Mouse (Mus musculus) lung, adult 18-20 months (tissue): ENCODE data around the gene Rabac1.

ENCODE experiments used
- DNase-seq, 2 experiments: peaks; one replicate each; pipeline ENCODE4 v3.0.0; 2022; ENCODE audit warnings: mixed read lengths in 2 of 2

The Rabac1 gene

DNA sequence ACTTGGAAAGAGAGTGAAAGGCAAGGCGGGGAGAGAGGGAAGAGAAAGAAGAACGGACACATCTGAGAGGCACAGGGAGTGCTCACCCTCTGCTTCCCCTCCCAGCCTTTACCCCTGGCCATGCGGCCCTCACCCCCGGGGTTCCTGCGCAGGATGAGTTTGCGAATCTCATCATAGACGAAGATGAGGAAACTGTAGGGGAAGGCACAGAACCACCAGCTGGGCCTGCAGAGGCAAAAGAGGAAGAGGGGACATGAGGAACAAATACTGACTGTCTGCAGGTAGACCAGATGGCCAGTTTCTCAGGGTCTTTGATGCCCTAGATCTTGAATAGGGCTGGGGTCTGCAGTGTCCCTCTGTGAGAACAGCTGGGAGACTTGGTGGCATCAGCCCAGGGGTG is 6.2 kb upstream of the Rabac1 start:
- no peak for DNase-seq

GRCm38 (mm10) chr7:24974893-24975595 is 2.5 kb upstream of the Rabac1 start:
- peak in 1 of 2 experiments; percentile 12 for DNase-seq

DNA sequence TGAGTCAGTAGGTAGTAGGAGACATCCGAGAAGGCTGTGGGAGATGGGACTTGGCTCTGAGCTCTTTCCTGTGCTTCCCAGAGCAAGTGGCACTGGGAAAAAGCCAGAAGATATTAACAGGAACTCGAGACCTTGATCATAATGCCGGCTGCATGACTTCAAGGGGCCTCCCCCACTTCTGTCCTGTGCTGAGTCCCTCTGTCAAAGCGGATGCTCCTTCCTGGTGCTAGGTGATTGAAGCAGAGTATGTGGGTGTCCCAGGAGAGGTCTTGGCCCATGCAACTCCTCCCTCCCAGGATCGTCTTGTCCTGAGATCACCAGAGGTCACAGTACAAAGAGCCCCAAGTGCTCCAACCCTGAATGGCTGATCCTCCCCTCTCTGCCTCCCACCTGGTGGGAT is 1.3 kb upstream of the Rabac1 start:
- DNase-seq: no peak

- no peak for DNase-seq
Observed at GRCm38 (mm10) chr7:24973208-24973607, 654 bp upstream of the Rabac1 start.

DNA sequence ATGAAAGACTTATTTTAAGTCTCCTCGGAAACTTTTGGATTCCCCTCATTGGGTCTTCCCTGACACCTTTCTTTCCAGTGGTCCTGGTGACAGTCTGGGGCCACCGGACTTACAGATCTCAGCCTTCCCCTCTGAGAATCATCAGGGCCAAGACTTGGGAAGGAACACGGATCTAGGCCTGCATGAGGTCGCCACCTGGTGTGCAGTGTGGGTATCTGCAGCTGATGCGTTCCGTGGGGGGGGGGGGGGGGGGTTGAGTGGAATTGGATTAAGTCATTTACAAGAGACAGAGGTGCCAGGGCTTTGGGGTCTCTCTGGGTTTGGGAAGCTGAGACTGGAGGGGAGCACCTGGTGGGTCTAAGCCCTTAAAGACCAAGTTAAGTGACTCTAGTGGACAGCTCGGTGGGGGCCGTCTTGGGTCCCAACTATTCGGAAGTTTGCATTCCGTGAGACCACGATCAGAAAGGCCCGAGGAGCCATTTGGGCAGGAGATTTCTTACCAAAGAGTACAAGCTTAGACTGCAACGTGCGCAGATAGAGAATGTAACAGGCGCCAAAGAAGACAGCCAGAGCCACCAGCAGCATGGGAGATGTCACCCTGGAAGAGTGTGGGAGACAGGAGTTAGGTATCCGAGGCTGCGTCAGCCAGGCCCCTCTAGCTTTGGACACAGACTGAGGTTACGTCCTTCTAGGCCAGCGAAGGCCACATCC is 1.1 kb downstream of the Rabac1 start:
- DNase-seq: peak; percentile 27 to 32

DNA sequence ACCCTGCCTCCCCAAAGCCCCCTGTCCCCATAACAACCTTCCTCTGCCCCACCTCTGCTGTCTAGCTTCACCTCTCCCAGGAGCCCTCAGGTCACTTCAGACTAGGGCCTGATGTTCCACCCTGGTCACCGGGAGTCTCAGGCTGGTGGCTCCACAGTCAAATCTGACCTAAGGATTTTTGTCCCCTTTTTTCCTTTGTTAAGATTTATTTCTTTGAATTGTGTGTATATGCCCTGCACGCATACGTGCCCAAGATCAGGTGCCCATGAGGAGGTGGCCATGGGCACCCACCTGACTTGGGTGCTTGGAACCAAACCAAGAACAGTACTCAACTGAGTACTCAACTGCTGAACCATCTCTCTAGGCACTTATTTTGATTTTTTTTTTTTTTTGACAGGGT is 2.2 kb downstream of the Rabac1 start:
- DNase-seq: no peak

DNA sequence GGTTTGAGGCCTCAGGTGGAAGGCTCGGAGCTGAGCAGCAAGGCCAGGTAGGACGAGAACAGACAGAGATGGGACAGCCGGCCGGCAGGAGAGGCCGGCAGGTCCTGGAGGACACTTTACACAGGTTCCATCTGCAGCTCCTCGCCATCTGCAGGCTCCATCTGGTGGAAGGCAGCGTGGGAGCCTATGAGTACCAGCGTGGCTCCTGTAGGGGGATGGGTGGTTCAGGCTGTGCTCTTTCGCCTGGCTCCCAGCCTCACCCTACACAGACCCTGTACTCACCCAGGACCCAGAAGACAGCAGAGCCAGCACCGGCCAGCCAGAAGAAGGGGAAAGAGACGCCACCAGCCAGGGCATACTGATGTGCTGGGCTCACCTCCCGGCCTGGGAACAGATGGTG is 2.7 kb downstream of the Rabac1 start:
- no peak for DNase-seq

DNA sequence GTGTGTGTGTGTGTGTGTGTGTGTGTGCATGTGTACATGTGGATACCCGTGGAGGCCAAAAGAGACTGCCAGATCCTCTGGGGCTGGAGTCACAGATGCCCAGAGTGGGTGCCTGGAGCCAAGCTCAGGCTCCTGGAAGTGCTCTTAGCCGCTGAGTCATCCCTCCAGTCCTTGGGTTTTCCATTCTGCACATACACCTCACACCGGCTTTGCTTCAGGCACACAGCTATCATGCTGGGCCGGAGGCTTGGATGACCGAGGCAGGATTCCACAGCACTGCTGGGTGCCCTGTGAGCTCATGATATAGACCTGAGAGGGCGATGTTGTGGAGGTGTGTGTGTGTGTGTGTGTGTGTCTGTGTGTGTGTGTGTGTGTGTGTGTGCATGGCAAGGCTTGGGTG is 4.1 kb downstream of the Rabac1 start:
- no peak for DNase-seq

DNA sequence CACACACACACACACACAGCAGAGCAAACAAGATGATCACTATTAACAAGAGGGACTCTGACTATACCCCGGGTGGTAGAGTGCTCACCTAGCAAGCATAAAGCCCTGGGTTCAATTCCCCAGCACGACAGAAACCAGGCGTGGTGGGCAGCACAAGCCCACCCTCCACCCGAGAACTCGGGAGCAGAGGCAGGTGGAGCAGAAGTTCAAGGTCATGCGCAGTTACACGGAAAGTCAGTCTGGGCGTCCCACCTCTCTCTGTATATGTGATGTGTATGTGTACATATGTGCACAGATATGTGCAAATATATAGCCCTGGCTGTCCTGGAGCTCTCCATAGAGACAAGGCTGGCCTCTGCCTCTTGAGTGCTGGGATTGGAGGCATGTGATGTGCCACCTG is 4.6 kb downstream of the Rabac1 start:
- DNase-seq: no peak

GRCm38 (mm10) chr7:24964897-24965535 is 7.5 kb downstream of the Rabac1 start:
- DNase-seq: peak; percentile 77 to 79

- no peak for DNase-seq
Observed at GRCm38 (mm10) chr7:24964288-24964687, 8.3 kb downstream of the Rabac1 start.

GRCm38 (mm10) chr7:24955226-24955625 is 17.3 kb downstream of the Rabac1 start:
- DNase-seq: no peak

DNA sequence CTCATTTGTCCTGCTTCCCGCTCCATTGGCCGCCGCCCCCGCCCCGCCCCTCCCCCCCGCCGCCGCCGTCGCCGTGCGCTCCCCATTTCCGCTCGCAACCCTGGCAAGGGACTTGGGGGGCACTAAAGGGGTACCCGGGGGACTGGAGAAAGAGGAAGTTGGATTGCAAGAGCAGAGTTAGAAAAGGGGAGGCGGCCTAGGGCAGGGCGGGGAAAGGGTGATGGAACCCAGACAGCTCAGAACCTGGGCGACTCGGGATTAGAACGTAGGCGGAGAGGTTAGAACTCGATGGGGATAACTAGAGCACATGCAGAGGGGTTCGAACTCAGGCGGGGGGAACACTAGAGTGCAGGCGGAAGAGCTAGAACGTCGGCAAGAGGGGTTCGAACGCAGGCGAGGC is 18.1 kb downstream of the Rabac1 start:
- no peak for DNase-seq

- no peak for DNase-seq
Observed at GRCm38 (mm10) chr7:24953966-24954365, 18.6 kb downstream of the Rabac1 start.

- peak; percentile 59 to 66 for DNase-seq
Observed at GRCm38 (mm10) chr7:24949958-24950623, 22.5 kb downstream of the Rabac1 start.

DNA sequence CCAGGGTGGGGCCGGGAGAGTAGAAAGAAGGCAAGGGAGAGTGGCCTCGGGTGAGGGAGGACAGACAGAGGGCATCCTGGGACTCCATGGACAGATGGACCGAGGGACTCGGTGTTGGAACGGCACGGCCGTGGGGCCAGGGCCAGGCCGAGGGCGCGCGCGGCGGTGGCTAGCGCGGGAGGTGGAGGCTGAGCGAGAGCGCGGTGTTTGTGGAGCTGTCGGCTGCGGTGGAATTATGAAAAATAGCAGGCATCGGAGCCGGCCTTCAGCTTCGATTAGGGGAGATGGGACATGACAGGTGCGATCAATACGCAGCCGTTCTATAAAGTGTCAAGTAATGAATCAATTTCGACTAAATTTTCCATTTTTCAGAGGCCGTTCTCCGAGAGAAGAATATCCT is 23.8 kb downstream of the Rabac1 start:
- no peak for DNase-seq

GRCm38 (mm10) chr7:24947316-24948048 is 25.1 kb downstream of the Rabac1 start:
- no peak for DNase-seq

DNA sequence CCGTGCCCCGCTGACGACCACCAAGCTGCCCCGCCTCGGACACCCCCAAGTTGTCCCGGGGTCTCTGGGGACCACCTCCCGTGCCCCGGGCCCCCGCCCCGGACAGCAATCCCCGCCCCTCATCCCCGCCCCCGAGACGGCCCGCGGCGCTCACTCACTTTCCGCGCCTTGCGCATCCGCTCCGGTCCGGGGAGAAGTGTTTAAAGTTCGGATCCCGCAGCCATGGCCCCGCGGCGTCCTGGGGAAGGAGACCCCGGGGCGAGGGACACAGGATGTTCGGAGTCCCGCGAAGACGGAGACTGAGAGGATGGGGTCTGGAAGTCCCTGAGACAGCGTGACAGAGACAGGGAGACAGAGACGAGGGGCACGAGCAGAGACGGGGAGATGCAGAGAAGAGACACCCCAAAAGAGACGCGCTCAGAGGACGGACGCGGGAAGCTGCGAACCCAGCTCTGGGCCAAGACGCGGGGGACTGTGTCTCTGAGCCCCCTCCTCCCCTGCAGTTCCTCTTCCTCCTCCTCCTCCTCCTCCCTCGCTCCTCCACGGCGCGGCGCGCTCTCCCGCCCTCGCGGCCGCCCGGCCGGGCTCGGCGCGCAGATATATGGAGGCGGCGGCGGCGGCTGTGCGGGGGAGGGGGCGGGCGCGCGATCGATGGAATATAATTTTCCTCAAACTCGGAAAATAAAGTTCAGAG is 28.1 kb downstream of the Rabac1 start, which contains the start of gene Gm4881:
Gm4881 (minus strand) TSS at position 238 of the 694 bp plus-strand sequence.
- no peak for DNase-seq

- DNase-seq: no peak
Observed at GRCm38 (mm10) chr7:24943641-24944040, 28.9 kb downstream of the Rabac1 start.

GRCm38 (mm10) chr7:24931651-24932050 is 40.9 kb downstream of the Rabac1 start:
- DNase-seq: no peak

- no peak for DNase-seq
Observed at GRCm38 (mm10) chr7:24930475-24930874, 42.1 kb downstream of the Rabac1 start.
